Mouse (Mus musculus): Measurements from ENCODE around the gene Trpc7. TPM values are rescaled to one million over a fixed set of nuclear protein-coding genes. Genes with fewer than 3 reads are reported as not detected.

Gene Trpc7
- polyA plus RNA-seq, 1 experiment from 2014 or later: not detected

DNA sequence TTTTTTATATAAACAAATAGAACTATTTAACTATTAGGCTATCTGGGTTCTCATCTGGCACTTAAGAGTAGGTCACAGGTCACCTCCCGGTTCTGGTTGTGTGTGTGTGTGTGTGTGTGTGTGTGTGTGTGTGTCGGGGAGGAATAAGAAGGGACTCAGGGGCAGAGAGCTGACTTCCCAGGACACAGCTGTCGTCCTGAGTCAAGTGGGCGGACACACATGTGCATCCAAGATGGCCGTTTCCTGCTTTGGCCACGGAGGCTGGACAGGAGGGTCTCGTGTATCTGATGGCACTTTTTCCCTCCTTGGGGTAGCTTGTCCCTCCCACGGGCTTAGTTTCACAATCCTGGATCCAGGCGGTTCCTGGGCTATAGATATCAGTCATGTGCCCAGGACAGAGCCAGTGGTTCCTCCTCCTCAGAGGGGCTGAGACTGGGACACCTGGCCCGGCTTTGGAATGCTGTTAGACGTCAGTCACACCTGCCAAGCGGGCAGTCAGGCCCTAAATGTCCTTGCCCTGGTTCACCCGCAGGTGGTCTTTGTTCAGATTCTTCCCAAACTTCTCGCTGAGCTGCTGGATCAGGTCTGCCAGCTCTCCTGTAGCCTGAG is 122.4 kb downstream of the Trpc7 start:
- Histone ChIP-seq H3K27me3 (ENCODE audit: control insufficient read depth, insufficient read depth, low read depth, low read length) (no peaks in the 10 kb centered on the region), H3K27ac (ENCODE audit: low read length) (no peak overlapping the region), H3K4me3 (ENCODE audit: low read length) (no peak overlapping the region), H3K4me1 (replicated peaks; ENCODE audit: control insufficient read depth, insufficient read depth, low read length) (peaks cover 7% of the 10 kb centered on the region), H3K36me3 (ENCODE audit: control insufficient read depth, insufficient read depth, low read length) (no peaks in the 10 kb centered on the region), H3K9ac (ENCODE audit: low read length) (no peak overlapping the region), H3K4me2 (ENCODE audit: low read depth, low read length) (no peak overlapping the region), H3K9me3 (ENCODE audit: control insufficient read depth, low read length) (no peaks in the 10 kb centered on the region)
- WGBS: 33% methylated on average over 14 of the region's 14 CpGs
- no peak for ATAC-seq (ENCODE audit: low read depth)

GRCm38 (mm10) chr13:56772592-56772991 is 123.2 kb downstream of the Trpc7 start:
- Histone ChIP-seq H3K4me2 (ENCODE audit: low read depth, low read length) (no peak overlapping the region), H3K4me1 (replicated peaks; ENCODE audit: control insufficient read depth, insufficient read depth, low read length) (peaks cover 7% of the 10 kb centered on the region), H3K27me3 (ENCODE audit: control insufficient read depth, insufficient read depth, low read depth, low read length) (no peaks in the 10 kb centered on the region), H3K27ac (ENCODE audit: low read length) (no peak overlapping the region), H3K36me3 (ENCODE audit: control insufficient read depth, insufficient read depth, low read length) (no peaks in the 10 kb centered on the region), H3K9me3 (ENCODE audit: control insufficient read depth, low read length) (no peaks in the 10 kb centered on the region), H3K4me3 (ENCODE audit: low read length) (no peak overlapping the region), H3K9ac (ENCODE audit: low read length) (no peak overlapping the region)
- 33% methylated on average over 3 of the region's 3 CpGs for WGBS
- ATAC-seq (ENCODE audit: low read depth): no peak

- Histone ChIP-seq H3K9ac (ENCODE audit: low read length) (no peak overlapping the region), H3K9me3 (ENCODE audit: control insufficient read depth, low read length) (no peaks in the 10 kb centered on the region), H3K4me2 (ENCODE audit: low read depth, low read length) (no peak overlapping the region), H3K27me3 (ENCODE audit: control insufficient read depth, insufficient read depth, low read depth, low read length) (no peaks in the 10 kb centered on the region), H3K4me1 (replicated peaks; ENCODE audit: control insufficient read depth, insufficient read depth, low read length) (peaks cover 12% of the 10 kb centered on the region), H3K27ac (ENCODE audit: low read length) (no peak overlapping the region), H3K4me3 (ENCODE audit: low read length) (no peak overlapping the region), H3K36me3 (ENCODE audit: control insufficient read depth, insufficient read depth, low read length) (no peaks in the 10 kb centered on the region)
- WGBS: 59% methylated on average over 5 of the region's 5 CpGs
- no peak for ATAC-seq (ENCODE audit: low read depth)
Observed at GRCm38 (mm10) chr13:56770786-56771185, 125.0 kb downstream of the Trpc7 start.

- Histone ChIP-seq H3K27me3 (ENCODE audit: control insufficient read depth, insufficient read depth, low read depth, low read length) (no peaks in the 10 kb centered on the region), H3K9me3 (ENCODE audit: control insufficient read depth, low read length) (no peaks in the 10 kb centered on the region), H3K27ac (ENCODE audit: low read length) (no peak overlapping the region), H3K4me3 (ENCODE audit: low read length) (no peak overlapping the region), H3K4me2 (ENCODE audit: low read depth, low read length) (no peak overlapping the region), H3K36me3 (ENCODE audit: control insufficient read depth, insufficient read depth, low read length) (no peaks in the 10 kb centered on the region), H3K9ac (ENCODE audit: low read length) (no peak overlapping the region), H3K4me1 (replicated peaks; ENCODE audit: control insufficient read depth, insufficient read depth, low read length) (peaks cover 18% of the 10 kb centered on the region)
- WGBS: 41% methylated on average over 1 of the region's 1 CpGs
- ATAC-seq (ENCODE audit: low read depth): no peak
Observed at GRCm38 (mm10) chr13:56770136-56770578, 125.6 kb downstream of the Trpc7 start.

GRCm38 (mm10) chr13:56769431-56769830 is 126.4 kb downstream of the Trpc7 start:
- no peak for ATAC-seq (ENCODE audit: low read depth)
- Histone ChIP-seq H3K9me3 (ENCODE audit: control insufficient read depth, low read length) (no peaks in the 10 kb centered on the region), H3K4me1 (replicated peaks; ENCODE audit: control insufficient read depth, insufficient read depth, low read length) (peaks cover 22% of the 10 kb centered on the region), H3K9ac (ENCODE audit: low read length) (no peak overlapping the region), H3K4me2 (ENCODE audit: low read depth, low read length) (no peak overlapping the region), H3K4me3 (ENCODE audit: low read length) (no peak overlapping the region), H3K27me3 (ENCODE audit: control insufficient read depth, insufficient read depth, low read depth, low read length) (no peaks in the 10 kb centered on the region), H3K36me3 (ENCODE audit: control insufficient read depth, insufficient read depth, low read length) (no peaks in the 10 kb centered on the region), H3K27ac (ENCODE audit: low read length) (no peak overlapping the region)
- WGBS: 38% methylated on average over 4 of the region's 4 CpGs

DNA sequence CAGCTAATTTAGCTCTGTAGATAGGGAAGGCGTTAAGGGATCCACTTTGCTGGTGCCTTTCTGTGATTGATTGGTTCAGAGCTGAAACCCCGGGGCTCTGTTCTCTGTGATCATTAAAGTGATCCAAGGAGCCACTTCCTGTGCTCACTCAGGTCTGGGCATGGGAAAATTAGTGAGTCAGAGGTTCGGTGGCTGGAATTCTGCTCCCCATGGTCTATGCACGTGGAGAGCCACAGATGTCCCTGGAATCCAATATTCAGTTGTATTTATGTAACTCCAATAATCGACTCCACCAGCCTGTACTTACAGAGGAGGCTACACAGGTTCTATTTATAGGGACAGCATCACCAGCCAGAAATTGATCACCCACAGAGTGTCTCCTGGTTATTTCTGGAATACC is 129.6 kb downstream of the Trpc7 start:
- Histone ChIP-seq H3K4me3 (ENCODE audit: low read length) (no peak overlapping the region), H3K4me2 (ENCODE audit: low read depth, low read length) (no peak overlapping the region), H3K27ac (ENCODE audit: low read length) (peak overlapping the region; percentile 23; the same call in 1 of the 2 replicates), H3K9me3 (ENCODE audit: control insufficient read depth, low read length) (no peaks in the 10 kb centered on the region), H3K9ac (ENCODE audit: low read length) (no peak overlapping the region), H3K4me1 (replicated peaks; ENCODE audit: control insufficient read depth, insufficient read depth, low read length) (peaks cover 22% of the 10 kb centered on the region), H3K27me3 (ENCODE audit: control insufficient read depth, insufficient read depth, low read depth, low read length) (no peaks in the 10 kb centered on the region), H3K36me3 (ENCODE audit: control insufficient read depth, insufficient read depth, low read length) (no peaks in the 10 kb centered on the region)
- WGBS: 34% methylated on average over 5 of the region's 5 CpGs
- no peak for ATAC-seq (ENCODE audit: low read depth)

DNA sequence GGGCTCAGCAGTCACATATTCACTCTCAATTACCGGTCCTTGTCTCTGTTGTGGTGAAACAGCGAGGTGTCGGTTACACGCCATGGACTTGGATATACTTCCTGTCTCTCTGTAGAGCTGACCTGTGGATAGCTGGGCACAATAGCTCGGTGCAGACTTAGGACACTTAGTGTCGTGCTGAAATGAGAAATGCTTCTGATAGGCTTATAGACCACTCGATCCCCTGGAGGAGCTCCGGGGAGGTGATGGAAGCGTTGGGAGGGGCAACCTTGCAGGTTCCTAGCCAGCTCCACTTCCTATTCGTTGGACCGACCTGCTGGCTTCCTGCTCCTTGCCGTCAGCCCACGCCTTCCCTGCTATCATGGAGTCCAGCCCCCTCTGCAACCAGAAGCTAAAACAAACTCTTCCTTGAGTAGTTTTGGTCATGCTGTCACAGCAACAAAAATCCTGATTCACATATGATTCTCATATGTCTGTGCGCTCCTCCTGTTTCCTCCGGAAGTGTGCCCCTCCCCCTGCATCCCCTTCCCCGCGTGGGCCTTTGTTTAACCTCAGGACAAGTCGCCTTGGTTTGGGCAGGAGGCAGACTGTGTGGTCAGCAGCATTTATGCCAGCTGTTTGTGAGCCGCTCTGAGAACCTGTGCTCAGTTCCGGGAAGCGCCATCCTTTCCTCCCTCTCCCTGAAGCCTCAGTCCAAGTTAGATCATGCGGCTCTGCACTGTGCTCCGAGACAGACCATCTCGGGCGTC is 130.3 kb downstream of the Trpc7 start:
- Histone ChIP-seq H3K4me2 (ENCODE audit: low read depth, low read length) (peak overlapping the region; percentile 58), H3K27me3 (ENCODE audit: control insufficient read depth, insufficient read depth, low read depth, low read length) (no peaks in the 10 kb centered on the region), H3K9me3 (ENCODE audit: control insufficient read depth, low read length) (no peaks in the 10 kb centered on the region), H3K4me3 (ENCODE audit: low read length) (peak overlapping the region; percentile 30), H3K9ac (ENCODE audit: low read length) (peak overlapping the region; percentile 38), H3K27ac (ENCODE audit: low read length) (peak overlapping the region; percentile 61), H3K4me1 (replicated peaks; ENCODE audit: control insufficient read depth, insufficient read depth, low read length) (peaks cover 22% of the 10 kb centered on the region), H3K36me3 (ENCODE audit: control insufficient read depth, insufficient read depth, low read length) (no peaks in the 10 kb centered on the region)
- peak; percentile 55 for ATAC-seq (ENCODE audit: low read depth)
- 24% methylated on average over 25 of the region's 25 CpGs for WGBS

DNA sequence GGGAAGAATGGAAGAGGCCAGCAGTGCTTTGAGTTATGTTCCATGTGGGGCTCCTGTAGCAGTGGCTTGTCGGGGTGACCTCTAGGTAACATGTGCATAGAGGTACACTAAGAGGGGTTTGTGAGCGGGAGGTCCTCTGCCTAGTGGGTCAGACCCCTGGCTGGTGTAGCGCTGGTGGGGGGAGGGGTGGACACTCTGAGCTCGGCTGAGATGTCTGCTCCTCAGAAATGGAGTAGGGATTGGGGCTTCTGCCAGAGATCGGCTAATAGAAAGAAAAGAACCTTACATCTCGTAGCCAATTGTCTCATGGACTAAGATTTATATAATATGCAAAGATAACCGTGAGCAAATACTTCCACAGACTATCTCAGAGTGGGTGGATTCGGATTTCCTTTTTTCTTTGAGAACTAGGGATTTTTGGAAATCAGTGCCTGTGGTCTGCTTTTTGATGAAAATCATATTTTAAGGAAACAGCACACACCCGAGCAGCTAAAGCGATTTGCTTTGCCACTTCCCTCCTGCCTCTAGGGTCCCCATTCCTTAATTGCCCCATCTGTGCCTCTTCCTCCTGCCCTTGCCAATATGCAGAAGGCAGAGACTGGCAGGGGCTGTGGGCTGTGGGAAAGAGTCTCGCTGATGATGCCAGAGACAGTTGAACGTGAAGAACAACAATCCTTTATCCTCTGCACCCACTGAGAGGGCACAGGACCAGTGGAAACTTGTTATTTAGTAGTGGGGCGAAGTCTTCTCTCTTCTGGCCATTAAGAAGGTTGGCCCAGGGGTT is 133.2 kb downstream of the Trpc7 start:
- Histone ChIP-seq H3K4me2 (ENCODE audit: low read depth, low read length) (no peak overlapping the region), H3K27ac (ENCODE audit: low read length) (no peak overlapping the region), H3K4me3 (ENCODE audit: low read length) (no peak overlapping the region), H3K4me1 (replicated peaks; ENCODE audit: control insufficient read depth, insufficient read depth, low read length) (peaks cover 26% of the 10 kb centered on the region), H3K9ac (ENCODE audit: low read length) (no peak overlapping the region), H3K36me3 (ENCODE audit: control insufficient read depth, insufficient read depth, low read length) (no peaks in the 10 kb centered on the region), H3K27me3 (ENCODE audit: control insufficient read depth, insufficient read depth, low read depth, low read length) (no peaks in the 10 kb centered on the region), H3K9me3 (ENCODE audit: control insufficient read depth, low read length) (no peaks in the 10 kb centered on the region)
- ATAC-seq (ENCODE audit: low read depth): no peak
- WGBS: 31% methylated on average over 13 of the region's 13 CpGs

- Histone ChIP-seq H3K4me3 (ENCODE audit: low read length) (no peak overlapping the region), H3K4me1 (replicated peaks; ENCODE audit: control insufficient read depth, insufficient read depth, low read length) (peaks cover 24% of the 10 kb centered on the region), H3K36me3 (ENCODE audit: control insufficient read depth, insufficient read depth, low read length) (no peaks in the 10 kb centered on the region), H3K4me2 (ENCODE audit: low read depth, low read length) (peak overlapping the region; percentile 30; the same call in 1 of the 2 replicates), H3K9me3 (ENCODE audit: control insufficient read depth, low read length) (no peaks in the 10 kb centered on the region), H3K27me3 (ENCODE audit: control insufficient read depth, insufficient read depth, low read depth, low read length) (peaks cover 9% of the 10 kb centered on the region), H3K9ac (ENCODE audit: low read length) (0 out of 2 replicates have a peak overlapping the region, but pooled peaks have one; percentile 11), H3K27ac (ENCODE audit: low read length) (peak overlapping the region; percentile 82; the same call in 1 of the 2 replicates)
- 24% methylated on average over 6 of the region's 6 CpGs for WGBS
- ATAC-seq (ENCODE audit: low read depth): peak; percentile 26; the same call in 1 of the 2 replicates
Observed at GRCm38 (mm10) chr13:56758492-56758891, 137.3 kb downstream of the Trpc7 start.
